Mouse (Mus musculus): ENCODE data around the gene Ccdc97.

Ccdc97 gene

GRCm38 (mm10) chr7:25690051-25690450 is 28.8 kb downstream of the Ccdc97 start:
- in situ Hi-C loops (cut with MboI, MseI) = loop anchor here (10.0 kb wide), 1 partner anchor 1405 kb away; no protein-coding TSS in a partner anchor

DNA sequence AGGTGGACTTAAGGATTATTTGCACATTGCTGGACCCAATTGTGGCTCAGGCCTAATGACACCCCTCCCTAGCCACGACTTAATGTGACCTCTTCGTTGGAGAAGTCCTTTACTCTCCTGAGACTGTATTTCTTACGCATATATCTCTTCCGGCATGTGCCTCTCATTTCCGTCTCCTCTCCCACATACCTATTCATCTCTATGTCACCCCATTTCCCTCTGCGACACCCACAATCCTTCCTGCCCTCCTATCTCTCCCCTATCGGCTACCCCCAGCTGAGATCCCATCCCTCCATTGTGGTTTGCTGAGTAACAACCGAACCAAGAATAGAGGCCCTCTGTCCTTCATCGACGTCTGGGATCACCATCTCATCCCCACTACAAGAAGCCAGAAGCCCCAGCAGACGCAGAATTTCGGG is 29.3 kb downstream of the Ccdc97 start:
- in situ Hi-C loops (cut with MboI, MseI) = loop anchor here (10.0 kb wide), 2 partner anchors 1315 to 1405 kb away; partner anchors contain the start of gene Kcnn4

DNA sequence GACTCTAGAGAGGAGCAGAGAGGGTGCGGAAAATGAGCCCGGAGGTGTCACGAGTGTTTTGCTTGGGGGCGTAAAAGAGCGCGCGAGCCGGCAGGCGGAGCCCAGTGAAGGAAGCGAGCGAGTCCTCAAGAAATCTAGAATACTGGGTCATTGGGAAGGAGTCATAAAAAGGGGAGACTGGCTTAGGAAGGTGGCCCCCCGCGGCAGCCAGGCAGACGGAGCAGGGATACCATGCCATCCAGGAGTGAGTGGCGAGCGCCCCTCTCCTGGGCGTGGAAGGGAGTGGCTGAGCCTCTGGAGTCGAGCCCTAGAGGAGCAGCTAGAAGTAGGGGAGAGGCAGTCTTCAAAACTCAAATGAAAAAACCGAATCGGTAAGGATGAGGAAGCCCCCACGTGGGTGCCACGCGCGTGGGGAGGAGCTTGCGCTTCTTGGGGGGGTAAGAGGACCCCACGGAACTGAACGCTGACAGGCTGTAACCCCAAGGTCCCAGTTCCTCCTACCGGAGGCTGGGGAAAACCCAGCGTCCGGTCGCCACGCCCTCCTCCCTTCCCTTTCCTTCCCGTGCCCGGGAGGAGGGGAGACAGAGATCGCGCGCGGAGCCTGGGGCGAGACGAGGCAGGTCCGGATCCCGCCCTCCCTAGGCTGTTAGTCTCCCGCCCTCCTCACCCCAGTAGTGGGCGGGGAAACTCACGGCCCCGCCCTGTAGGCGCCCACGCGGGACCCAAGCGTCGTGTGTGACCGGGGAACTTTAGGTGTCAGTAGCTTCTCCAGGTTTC is 29.9 kb downstream of the Ccdc97 start:
- in situ Hi-C loops (cut with MboI, MseI) = loop anchor here (10.0 kb wide), 1 partner anchor 1314 kb away; the partner anchor contains the start of gene Kcnn4

DNA sequence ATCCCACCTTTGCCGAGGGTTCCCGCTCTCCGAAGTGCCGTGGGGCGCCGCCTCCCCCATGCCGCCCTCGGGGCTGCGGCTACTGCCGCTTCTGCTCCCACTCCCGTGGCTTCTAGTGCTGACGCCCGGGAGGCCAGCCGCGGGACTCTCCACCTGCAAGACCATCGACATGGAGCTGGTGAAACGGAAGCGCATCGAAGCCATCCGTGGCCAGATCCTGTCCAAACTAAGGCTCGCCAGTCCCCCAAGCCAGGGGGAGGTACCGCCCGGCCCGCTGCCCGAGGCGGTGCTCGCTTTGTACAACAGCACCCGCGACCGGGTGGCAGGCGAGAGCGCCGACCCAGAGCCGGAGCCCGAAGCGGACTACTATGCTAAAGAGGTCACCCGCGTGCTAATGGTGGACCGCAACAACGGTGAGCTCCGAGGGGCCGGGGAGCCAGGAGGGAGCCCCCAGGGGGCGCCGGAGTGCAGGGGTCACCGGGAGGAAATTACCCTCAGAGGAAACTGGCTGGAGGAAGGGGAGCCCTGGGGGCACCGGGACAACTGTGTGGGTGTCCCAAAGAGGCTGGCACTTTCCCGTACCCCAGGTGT is 31.0 kb downstream of the Ccdc97 start:
- in situ Hi-C loops (cut with MboI, MseI) = loop anchor here (10.0 kb wide), 1 partner anchor 1313 kb away; the partner anchor contains the start of gene Kcnn4

DNA sequence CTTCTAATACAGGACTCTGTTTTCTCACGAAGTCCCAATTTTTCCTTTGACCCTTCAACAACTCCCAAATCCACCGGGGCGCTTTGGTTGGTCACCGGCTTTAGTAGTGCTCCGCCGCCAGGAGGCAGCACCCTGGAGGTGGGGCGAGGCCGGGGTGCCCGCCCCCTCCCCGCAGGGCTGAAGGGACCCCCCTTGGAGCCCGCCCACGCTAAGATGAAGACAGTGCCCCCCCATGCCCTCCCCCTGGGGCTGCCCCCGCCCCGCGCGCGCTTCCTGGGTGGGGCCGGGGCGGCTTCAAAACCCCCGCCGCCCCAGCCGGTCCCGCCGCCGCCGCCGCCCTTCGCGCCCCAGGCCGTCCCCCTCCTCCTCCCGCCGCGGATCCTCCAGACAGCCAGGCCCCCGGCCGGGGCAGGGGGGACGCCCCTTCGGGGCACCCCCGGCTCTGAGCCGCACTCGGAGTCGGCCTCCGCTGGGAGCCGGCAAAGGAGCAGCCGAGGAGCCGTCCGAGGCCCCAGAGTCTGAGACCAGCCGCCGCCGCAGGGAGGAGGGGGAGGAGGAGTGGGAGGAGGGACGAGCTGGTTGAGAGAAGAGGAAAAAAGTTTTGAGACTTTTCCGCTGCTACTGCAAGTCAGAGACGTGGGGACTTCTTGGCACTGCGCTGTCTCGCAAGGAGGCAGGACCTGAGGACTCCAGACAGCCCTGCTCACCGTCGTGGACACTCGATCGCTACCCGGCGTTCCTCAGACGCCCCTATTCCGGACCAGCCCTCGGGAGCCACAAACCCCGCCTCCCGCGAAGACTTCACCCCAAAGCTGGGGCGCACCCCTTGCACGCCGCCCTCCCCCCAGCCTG is 32.0 kb downstream of the Ccdc97 start, which contains the start of gene Tgfb1:
Tgfb1 (plus strand) TSS at position 323 of the 852 bp plus-strand sequence.
- in situ Hi-C loops (cut with MboI, MseI) = loop anchor here (10.0 kb wide), 1 partner anchor 1312 kb away; the partner anchor contains the start of gene Kcnn4

DNA sequence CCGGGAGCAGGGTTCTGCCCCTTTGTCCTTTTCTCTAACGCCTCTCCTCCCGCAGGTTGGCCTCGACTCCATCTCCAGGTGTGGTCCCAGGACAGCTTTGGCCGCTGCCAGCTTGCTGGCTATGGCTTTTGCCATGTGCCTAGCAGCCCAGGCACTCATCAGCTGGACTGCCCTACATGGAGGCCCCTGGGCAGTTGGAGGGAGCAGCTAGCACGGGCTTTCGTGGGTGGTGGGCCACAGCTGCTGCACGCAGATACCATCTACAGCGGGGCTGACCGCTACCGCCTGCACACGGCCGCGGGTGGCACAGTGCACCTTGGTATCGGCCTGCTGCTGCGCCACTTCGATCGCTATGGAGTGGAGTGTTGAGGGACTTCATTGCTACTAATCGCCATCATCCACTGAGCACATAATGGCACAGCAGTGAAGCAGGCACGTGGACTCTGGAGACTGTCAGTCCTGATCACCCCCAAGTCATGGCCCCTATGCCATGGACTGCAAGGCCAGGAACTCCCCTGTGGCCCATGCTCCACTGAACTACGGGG is 32.9 kb downstream of the Ccdc97 start:
- in situ Hi-C loops (cut with MboI, MseI) = loop anchor here (10.0 kb wide), 1 partner anchor 1311 kb away; the partner anchor contains the start of gene Kcnn4

DNA sequence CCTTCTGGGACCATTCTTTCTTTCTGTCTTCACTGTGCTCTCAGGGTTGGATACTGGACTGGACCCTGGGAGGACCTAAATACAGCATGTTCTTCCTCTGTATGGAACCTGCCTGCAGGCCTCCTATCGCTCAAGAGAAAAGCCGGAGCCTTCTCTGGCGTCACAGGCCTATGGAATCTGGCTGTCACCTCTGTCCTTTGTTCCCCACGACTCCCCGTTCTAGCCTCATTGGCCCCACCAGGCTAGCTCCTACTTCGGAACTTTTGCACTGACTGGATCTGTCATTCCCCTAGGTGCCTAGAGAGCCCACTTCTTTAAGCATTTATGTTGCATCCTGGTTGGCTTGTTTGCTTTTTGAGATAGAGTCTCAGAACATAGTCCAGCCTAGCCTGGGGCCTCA is 34.2 kb downstream of the Ccdc97 start:
- in situ Hi-C loops (cut with MboI, MseI) = loop anchor here (10.0 kb wide), 1 partner anchor 1310 kb away; the partner anchor contains the start of gene Kcnn4

DNA sequence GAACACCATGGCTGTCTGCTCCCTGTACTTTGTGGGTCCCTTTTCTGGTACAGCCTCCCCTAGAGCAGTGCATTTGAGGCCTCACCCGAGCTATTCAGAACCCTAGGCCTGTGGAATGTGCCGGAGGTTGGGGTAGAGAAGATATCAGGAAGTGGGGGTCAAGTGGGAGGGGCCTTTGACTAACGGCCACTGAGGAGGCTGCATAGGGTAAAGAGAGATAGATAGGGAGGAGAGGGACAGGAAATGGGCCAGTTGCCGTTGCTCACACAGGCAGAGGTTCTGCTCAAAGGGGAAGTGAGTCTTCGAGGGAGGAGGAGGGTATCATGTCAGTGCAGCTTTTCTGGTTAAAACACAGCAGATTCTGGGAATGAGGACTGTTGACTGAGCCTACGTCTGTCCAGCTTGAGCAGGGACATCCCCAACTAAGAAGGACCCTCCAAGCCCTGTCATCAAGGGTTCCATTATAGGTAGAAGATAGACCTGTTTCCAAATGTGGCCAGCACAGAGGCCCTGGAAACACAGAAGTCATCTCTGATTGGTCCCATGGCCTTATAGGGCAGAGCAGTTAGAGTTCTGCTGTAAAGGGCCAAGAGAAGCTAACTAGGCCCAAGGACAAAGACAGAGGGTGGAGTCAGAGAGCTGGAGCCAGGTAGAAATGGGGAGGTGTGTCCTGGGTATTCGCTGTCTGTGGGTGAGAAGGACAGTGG is 35.3 kb downstream of the Ccdc97 start:
- in situ Hi-C loops (cut with MboI, MseI) = loop anchor here (10.0 kb wide), 1 partner anchor 1309 kb away; the partner anchor contains the start of gene Kcnn4

DNA sequence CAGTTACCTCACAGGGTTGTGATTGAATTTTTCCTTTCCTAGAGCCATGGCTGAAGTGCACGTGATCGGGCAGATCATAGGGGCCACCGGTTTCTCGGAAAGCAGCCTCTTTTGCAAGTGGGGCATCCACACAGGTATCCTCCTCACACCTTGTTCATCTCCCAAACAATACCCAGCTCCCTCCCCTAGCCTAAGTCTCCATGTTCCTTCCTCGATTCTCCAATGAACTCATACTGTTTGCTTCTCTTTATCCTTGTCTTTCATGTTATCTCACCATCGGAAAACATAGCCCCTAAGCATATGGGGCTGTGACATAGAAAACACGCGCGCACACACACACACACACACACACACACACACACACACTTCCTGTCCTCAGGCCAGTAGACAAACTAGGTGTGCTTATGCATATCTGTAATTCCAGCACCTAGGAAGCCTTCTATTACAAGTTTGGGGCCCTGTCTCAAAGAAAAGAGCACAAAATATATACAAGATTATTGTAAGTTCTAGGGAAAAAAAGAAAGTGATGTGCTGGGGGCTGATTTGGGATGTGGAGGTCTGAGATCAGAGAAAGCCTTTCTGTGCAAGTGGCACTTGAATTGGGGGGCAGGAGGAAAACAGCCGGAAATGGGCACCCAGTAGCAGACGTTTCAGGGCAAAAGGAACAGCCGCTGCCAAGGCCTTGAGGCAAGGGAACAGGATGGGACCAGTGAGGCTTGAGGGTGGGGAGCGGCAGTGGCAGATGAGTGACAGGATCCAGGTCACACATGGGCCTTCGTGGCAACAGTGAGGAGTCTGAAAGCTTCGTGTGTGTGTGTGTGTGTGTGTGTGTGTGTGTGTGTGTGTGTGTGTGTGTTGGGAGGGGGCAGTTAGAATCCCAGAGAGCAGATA is 37.3 kb downstream of the Ccdc97 start:
- in situ Hi-C loops (cut with MboI, MseI) = loop anchor here (10.0 kb wide), 1 partner anchor 1307 kb away; the partner anchor contains the start of gene Kcnn4

GRCm38 (mm10) chr7:25680514-25681258 is 38.2 kb downstream of the Ccdc97 start, which contains the start of gene B9d2:
Gene B9d2, plus strand, starts transcription at chr7:25680780.
- in situ Hi-C loops (cut with MboI, MseI) = loop anchor here (10.0 kb wide), 1 partner anchor 1306 kb away; the partner anchor contains the start of gene Kcnn4

GRCm38 (mm10) chr7:25679971-25680370 is 38.9 kb downstream of the Ccdc97 start:
- in situ Hi-C loops (cut with MboI, MseI) = loop anchor here (10.0 kb wide), 1 partner anchor 1305 kb away; the partner anchor contains the start of gene Kcnn4

DNA sequence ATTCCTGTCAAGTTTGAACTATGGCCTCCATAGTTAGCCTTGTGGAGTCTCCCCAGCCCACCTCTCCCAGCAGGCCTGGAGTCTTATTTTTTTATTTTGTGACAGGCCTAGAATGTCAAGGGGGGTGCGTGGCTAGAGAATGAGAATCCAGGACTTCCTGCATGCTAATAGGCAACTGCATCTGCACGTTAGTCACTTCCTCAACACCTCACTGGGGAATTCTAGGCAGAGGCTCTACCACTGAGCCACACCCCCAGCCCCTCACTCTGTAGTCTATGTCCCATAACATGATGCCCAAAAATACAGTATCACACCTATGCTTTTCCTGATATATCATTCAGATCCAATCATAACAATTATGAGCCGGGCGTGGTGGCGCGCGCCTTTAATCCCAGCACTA is 41.9 kb downstream of the Ccdc97 start:
- in situ Hi-C loops (cut with MboI, MseI) = no loop called here

DNA sequence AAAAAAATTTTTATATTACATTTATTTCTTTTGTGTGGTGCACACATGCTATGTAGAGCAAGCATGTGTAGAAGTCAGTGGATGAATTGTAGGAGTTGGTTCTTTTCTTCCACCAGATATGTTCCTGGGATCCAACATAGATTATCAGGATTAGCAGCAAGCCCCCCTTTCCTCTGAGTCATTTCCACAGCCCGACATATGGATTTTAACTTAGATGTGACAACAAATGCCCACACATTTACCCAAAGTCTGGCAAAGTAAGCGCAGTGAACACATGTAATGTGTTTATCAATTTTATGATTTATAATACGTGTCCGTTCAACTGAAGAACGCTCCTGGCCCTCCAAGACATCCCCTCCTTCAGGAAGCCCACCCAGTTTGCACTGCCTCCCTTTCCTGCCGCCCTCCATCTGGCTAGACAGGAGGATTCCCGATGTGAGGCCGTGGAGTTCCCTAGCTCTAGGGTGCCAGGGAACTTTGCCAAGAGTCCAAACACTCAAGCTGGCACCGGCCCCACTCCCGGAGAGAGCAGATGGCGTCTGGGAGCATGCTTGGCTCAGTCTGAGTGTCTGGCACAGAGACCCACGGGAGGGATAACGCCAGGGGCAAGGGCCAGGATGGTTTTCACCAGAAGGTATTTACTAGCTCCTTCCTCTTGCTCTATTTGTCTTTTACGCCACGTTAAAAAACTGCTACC is 42.7 kb downstream of the Ccdc97 start:
- in situ Hi-C loops (cut with MboI, MseI) = no loop called here

GRCm38 (mm10) chr7:25675405-25675804 is 43.5 kb downstream of the Ccdc97 start:
- in situ Hi-C loops (cut with MboI, MseI) = no loop called here

DNA sequence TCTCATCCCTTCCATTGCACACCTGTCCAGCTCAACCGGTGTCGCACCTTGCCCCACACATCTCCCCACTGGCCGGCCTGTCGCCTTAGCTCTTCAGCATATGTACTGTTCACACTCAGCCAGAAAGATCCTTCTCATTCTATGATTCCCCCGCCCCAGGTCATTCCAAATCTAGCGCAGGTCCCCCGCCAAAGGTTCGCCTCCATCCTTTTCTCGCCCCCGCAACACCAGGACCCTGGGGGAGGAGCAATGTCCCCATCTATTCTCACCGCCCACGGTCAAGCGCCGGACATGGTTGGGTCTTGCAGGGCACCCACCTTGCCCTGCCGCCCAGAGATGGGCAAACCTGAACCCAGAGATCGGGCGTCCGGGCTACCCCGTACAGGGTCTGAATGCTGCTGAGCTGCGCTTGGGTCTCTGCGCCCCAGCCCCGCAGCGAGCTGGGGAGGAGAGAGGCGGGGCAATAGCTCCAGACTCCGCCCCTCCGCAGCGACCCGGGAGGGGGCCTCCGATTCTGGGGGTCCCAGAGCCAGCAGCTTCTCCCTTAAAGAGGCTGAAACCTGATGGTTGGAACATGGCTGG is 44.1 kb downstream of the Ccdc97 start, which contains the start of gene Tmem91:
Tmem91 (minus strand) TSS at position 448 of the 582 bp plus-strand sequence.
- in situ Hi-C loops (cut with MboI, MseI) = no loop called here

- in situ Hi-C loops (cut with MboI, MseI) = no loop called here
Observed at GRCm38 (mm10) chr7:25674297-25674696, 44.6 kb downstream of the Ccdc97 start.

DNA sequence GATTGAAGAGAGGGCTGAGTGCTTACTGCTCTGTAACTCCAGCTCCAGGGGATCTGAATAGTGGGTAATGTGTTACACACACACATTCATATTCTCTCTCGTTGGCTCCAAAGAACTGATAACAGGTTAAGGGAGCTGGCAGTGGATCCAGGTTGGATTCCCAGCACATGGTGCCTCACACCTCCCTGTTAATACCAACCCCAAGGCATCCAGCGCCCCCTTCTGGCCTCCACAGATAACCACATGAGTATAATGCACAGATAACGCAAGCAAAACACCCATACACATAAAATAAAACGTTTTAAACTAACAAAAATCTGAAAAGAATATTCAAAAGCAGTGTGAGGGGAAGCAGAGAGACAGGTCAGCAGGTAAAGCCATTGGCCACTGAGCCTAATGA is 46.4 kb downstream of the Ccdc97 start:
- in situ Hi-C loops (cut with MboI, MseI) = no loop called here

Data from T-helper 1 cell (primary cell).